Mouse (Mus musculus) E14TG2a.4 (cell line): ENCODE measurements around the gene Hist1h2bf.
"Not testable (repeated sequence)": the region's sequence is repeated elsewhere in the genome, so short reads cannot be mapped to it uniquely, and the experiment has no call there.

Experiments used
- H3K27me3 ChIP-seq: 2 replicates; pipeline ENCODE4 v1.6.1; 2014; ENCODE audit warnings: low read length, control low read depth; ENCODE audit not compliant: insufficient read depth
- H3K36me3 ChIP-seq: 2 replicates; pipeline ENCODE4 v1.6.1; 2014; ENCODE audit warnings: low read length, control low read depth; ENCODE audit not compliant: insufficient read depth
- H3K4me1 ChIP-seq: replicated peaks from 2 replicates; pipeline ENCODE4 v1.6.1; 2014; ENCODE audit warnings: low read depth, low read length, control low read depth
- H3K4me3 ChIP-seq: replicated peaks from 2 replicates; pipeline ENCODE4 v1.5.1; 2014; ENCODE audit warnings: mild to moderate bottlenecking, low read length
- H3K9me3 ChIP-seq: 2 replicates; pipeline ENCODE4 v1.6.1; 2014; ENCODE audit warnings: low read length, control low read depth
- CTCF ChIP-seq: conservative IDR thresholded peaks from 2 replicates; pipeline ENCODE4 v1.5.1; 2014; ENCODE audit warnings: low read length
- NANOG ChIP-seq: IDR thresholded peaks from 2 replicates; pipeline ENCODE4 v1.6.1; 2014; ENCODE audit warnings: borderline replicate concordance, low read length, mixed read lengths
- POU5F1 ChIP-seq: IDR thresholded peaks from 2 replicates; pipeline ENCODE4 v1.6.1; 2014; ENCODE audit warnings: low read length, borderline replicate concordance

Hist1h2bf gene

DNA sequence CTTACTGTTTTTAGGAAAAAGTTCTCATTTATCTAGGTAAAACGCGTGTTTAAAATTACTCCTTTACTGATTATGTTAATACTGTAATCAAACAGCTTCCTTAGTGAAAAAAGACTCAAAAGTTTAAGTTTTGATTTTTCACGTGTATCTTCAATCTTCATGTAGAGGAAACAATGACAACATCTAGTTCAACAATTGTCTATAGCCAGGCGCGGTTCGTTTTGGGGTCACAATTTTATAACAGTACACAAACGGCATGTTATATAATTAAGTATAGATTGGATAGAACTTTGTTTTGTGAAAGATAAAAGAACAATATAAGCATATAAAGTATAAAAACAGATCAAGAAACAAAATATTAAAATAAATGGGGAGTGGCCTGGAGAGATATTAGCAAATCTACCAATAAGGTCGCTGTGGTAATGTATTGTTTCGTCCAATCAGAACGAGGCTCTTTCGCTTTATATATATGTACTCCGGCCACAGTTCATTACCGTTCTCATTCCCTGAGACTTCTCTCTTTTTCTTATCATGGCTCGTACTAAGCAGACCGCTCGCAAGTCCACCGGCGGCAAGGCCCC lies 1.4 kb upstream of the Hist1h2bf start, which contains the start of gene Hist1h3d:
TSS of gene Hist1h3d (plus strand) at position 493 of the 581 bp plus-strand sequence.
- H3K9me3 ChIP-seq = no peaks in the 10 kb centered on the region
- H3K4me3 ChIP-seq = peak within 1 kb of the TSS; percentile 78
- H3K27me3 ChIP-seq = no peaks in the 10 kb centered on the region
- TF ChIP-seq POU5F1 (no peak), NANOG (peak; percentile 15; the same call in 1 of the 2 replicates)
- no peaks in the 10 kb centered on the region for H3K36me3 ChIP-seq
- peaks cover 27% of the 10 kb centered on the region for H3K4me1 ChIP-seq

DNA sequence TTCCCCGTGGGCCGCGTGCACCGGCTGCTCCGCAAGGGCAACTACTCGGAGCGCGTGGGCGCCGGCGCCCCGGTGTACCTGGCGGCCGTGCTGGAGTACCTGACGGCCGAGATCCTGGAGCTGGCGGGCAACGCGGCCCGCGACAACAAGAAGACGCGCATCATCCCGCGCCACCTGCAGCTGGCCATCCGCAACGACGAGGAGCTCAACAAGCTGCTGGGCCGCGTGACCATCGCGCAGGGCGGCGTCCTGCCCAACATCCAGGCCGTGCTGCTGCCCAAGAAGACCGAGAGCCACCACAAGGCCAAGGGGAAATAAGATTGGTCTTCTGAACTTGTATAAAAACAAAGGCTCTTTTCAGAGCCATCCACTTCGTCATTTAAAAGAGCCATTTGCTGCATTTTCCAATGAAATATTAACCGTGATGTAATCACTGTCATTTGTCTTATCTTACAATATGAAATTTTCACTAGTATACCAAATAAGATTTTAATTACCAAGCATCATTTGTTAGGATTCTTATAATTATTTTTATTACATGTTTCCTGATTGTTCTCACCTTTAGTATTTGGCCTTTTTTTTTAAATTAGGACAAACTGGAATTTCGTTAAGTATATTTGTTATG lies 662 bp upstream of the Hist1h2bf start:
- H3K4me3 ChIP-seq = peak overlapping the region; percentile 78
- H3K4me1 ChIP-seq = peaks cover 24% of the 10 kb centered on the region
- not testable (repeated sequence) for H3K27me3 ChIP-seq, H3K9me3 ChIP-seq, H3K36me3 ChIP-seq

DNA sequence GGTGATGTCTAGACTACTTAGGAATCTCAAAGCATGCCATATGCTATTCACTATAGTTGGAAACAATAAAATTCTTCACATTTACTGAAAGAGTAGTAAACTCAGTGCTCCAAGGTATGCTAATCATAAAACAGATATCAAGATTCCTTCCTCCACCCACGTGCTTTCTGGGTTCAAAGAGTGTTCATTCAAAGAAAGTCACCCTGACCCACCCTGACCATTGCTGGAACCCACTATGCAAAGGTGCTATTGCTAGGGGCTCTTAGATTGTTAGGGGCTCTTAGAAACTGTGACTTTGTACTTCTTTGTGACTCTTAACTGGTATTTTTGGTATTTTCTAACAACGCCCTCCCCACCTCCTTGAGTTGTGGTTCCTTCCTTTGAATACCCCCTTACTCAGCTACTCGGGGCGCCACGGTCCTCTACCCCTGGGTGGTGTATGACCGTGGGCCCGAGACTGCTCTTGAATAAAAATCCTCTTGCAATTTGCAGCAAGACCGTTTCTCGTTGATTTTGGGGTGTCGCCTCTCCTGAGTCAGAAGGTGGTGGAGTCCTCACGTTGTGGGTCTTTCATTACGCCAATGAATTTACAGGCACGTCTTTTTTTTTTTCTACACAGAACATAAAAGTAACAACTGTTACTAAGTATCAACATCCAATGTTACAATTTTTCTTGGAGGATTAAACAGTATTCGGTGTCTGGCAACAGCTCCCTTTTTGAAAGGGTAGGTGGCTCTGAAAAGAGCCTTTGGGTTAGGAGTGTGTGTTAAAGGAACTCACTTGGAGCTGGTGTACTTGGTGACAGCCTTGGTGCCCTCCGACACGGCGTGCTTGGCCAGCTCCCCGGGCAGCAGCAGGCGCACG lies 730 bp downstream of the Hist1h2bf start:
- Histone ChIP-seq H3K4me3 (peak overlapping the region; percentile 65), H3K4me1 (peaks cover 24% of the 10 kb centered on the region)
- not testable (repeated sequence) for H3K9me3 ChIP-seq, H3K36me3 ChIP-seq, H3K27me3 ChIP-seq

DNA sequence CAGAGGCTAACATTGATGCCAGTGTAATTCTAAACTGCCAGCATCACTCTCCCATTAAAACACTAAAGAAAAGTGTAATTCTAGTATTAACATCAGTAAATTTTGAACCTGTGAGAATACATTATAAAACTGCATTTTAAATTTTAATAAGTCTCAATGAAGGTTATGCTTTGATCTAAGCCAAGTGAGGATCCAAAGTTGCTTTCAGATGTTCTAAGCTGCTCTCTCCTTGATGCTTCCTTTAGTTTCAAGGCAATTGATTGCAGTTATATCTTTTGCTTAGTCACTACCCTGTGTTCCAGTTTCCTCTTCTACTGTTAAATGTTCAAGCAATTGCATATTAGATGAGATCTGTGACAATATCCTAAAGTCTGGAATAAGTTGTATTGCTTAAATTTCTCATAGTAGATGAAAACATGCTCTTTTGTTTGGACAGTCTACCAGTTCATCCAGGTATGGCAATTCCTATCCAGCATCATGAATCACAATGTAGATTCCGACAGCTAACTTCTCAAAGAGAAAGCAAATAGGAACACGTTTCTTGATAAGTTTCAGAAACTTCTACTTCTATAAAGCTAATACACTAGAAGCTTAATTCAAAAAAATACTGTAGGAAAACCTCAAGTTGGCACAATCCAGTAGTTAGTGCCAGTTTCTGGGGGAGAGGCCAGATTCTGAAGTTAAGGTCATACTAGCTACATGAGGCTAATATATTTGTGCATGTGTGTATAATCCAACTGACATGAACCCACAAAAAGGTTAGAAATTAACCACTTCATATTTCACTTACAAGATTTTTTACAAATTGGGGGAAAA lies 1.6 kb downstream of the Hist1h2bf start:
- no peaks in the 10 kb centered on the region for H3K36me3 ChIP-seq
- H3K9me3 ChIP-seq = no peaks in the 10 kb centered on the region
- peak overlapping the region; percentile 69 for H3K4me3 ChIP-seq
- H3K27me3 ChIP-seq = no peaks in the 10 kb centered on the region
- H3K4me1 ChIP-seq = peaks cover 24% of the 10 kb centered on the region
- TF ChIP-seq POU5F1 = no peak
- TF ChIP-seq CTCF = no peak
- no peak for TF ChIP-seq NANOG

DNA sequence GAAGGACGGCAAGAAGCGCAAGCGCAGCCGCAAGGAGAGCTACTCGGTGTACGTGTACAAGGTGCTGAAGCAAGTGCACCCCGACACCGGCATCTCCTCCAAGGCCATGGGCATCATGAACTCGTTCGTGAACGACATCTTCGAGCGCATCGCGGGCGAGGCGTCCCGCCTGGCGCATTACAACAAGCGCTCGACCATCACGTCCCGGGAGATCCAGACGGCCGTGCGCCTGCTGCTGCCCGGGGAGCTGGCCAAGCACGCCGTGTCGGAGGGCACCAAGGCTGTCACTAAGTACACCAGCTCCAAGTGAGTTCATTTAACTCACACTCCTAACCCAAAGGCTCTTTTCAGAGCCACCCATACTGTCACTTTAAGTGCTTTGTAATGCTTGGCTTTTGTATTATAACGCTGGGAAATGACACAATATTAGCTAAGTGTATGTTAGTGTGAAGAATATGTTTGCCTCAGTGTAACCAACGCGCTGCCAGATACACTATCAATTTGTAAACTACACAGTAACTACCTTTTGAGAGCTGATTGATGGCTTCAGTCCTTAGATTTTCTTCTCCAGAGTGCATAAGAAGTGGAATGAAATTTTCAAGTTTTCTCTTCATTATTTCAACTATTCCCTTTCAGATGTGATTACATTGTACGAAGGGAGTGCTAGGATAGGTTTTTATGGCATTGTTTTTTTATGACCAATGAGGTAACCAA lies 2.3 kb downstream of the Hist1h2bf start:
- H3K27me3 ChIP-seq, H3K9me3 ChIP-seq, H3K36me3 ChIP-seq: not testable (repeated sequence)
- Histone ChIP-seq H3K4me3 (peak overlapping the region; percentile 69), H3K4me1 (peaks cover 16% of the 10 kb centered on the region)

DNA sequence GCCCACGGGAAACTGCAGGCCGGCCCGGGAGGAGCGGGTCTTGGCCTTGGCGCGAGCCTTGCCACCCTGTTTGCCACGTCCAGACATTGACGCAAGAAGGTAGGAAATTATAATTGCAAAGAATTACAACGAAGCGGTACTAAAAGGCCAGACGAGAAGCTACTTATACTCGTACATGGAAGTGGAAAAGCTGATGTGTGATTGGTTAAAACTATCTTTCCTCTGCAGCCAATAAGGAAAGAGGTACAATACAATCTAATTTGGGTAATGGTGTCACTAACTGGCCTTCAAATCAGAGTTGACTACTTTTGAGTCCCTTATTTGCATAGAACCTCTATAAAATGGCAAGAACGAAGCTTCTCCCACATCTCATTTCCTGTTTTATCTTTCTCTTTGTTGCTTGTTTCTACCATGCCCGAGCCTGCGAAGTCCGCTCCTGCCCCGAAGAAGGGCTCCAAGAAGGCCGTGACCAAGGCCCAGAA lies 2.9 kb downstream of the Hist1h2bf start, which contains the start of the genes Hist1h2ae and Hist1h2bg:
TSS of gene Hist1h2ae (minus strand) at position 199 of the 482 bp plus-strand sequence.
TSS of gene Hist1h2bg (plus strand) at position 375 of the 482 bp plus-strand sequence.
- Histone ChIP-seq H3K9me3 (no peaks in the 10 kb centered on the region), H3K4me1 (peaks cover 14% of the 10 kb centered on the region), H3K27me3 (no peaks in the 10 kb centered on the region), H3K36me3 (no peaks in the 10 kb centered on the region), H3K4me3 (peak within 1 kb of the TSS; percentile 69)
- no peak for TF ChIP-seq CTCF
- no peak for TF ChIP-seq POU5F1
- TF ChIP-seq NANOG = no peak

DNA sequence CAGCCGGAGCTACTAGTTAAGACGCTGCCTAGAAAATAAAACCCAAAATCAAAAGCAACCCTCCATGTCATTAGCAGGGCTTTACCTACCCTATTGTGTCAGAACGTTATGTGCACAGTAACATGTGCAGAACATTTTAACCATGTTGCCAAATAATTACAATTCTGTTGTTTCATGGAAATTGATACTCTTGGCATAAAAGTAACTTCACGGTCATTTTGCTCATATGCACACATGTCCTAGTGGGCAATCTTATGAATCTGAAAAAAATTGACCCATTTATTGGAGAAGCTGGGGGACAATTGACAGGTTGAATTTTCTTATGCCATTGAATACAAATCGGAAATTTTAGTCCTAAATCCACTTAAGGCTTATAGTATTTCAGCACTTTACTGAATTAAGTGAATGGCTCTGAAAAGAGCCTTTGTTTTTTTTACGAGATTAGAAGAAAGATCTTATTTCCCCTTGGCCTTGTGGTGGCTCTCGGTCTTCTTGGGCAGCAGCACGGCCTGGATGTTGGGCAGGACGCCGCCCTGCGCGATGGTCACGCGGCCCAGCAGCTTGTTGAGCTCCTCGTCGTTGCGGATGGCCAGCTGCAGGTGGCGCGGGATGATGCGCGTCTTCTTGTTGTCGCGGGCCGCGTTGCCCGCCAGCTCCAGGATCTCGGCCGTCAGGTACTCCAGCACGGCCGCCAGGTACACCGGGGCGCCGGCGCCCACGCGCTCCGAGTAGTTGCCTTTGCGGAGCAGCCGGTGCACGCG lies 3.6 kb downstream of the Hist1h2bf start:
- not testable (repeated sequence) for H3K9me3 ChIP-seq, H3K27me3 ChIP-seq, H3K36me3 ChIP-seq
- Histone ChIP-seq H3K4me1 (peaks cover 17% of the 10 kb centered on the region), H3K4me3 (peak overlapping the region; percentile 69)

DNA sequence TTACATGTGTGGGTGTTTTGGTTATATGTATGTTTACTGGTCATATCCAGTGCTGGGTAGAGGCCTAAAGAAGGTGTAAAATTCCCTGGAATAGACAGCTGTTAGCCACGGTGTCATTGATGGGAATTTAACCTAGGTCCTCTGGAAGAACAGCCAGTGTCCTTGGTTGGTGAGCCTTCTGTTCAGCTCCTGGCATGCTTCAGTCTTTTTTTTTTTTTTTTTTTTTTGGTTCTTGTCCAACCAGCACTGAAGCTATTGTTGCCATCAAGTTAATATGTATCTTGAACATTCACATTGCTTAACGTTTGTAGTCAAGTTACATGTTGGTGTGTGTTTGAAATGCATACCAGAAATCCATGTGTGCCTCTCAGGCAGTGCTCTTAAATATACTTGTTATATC lies 9.5 kb downstream of the Hist1h2bf start:
- TF ChIP-seq POU5F1 (no peak), NANOG (no peak), CTCF (no peak)
- Histone ChIP-seq H3K36me3 (no peaks in the 10 kb centered on the region), H3K4me1 (peaks cover 16% of the 10 kb centered on the region)

More for the DNA sequence above, 9.5 kb downstream of the Hist1h2bf start:
- H3K4me3 ChIP-seq = no peak overlapping the region
- no peaks in the 10 kb centered on the region for H3K27me3 ChIP-seq
- no peaks in the 10 kb centered on the region for H3K9me3 ChIP-seq
